Mouse (Mus musculus) testis, adult 2 months (tissue): ENCODE data around the gene Ankrd13d. TPM values are rescaled to one million over a fixed set of nuclear protein-coding genes. Genes with fewer than 3 reads are reported as not detected.
"Not testable (repeated sequence)": the region's sequence is repeated elsewhere in the genome, so short reads cannot be mapped to it uniquely, and the experiment has no call there.

Source experiments
- H3K27ac ChIP-seq: fragments of 200-500 bp; 2 replicates; pipeline ENCODE4 v1.5.1; 2012; ENCODE audit warnings: low read depth, low read length; ENCODE audit not compliant: control insufficient read depth, insufficient read depth
- H3K27me3 ChIP-seq: fragments of 200-500 bp; 2 replicates; pipeline ENCODE4 v1.6.1; 2012; ENCODE audit warnings: mild to moderate bottlenecking, low read length, moderate library complexity; ENCODE audit not compliant: control insufficient read depth, insufficient read depth
- H3K36me3 ChIP-seq: fragments of 200-500 bp; 2 replicates; pipeline ENCODE4 v1.6.1; 2012; ENCODE audit warnings: mild to moderate bottlenecking, low read length; ENCODE audit not compliant: control insufficient read depth, insufficient read depth
- H3K4me1 ChIP-seq: fragments of 200-500 bp; 2 replicates; pipeline ENCODE4 v1.6.1; 2012; ENCODE audit warnings: low read length; ENCODE audit not compliant: control insufficient read depth, insufficient read depth
- H3K4me3 ChIP-seq: fragments of 200-500 bp; 2 replicates; pipeline ENCODE4 v1.5.1; 2012; ENCODE audit warnings: low read depth, mild to moderate bottlenecking, low read length, moderate library complexity, mixed read lengths; ENCODE audit not compliant: control insufficient read depth
- CTCF ChIP-seq: fragments of 200-500 bp; IDR thresholded peaks from 2 replicates; pipeline ENCODE4 v1.5.1; 2012; ENCODE audit warnings: low read depth, mild to moderate bottlenecking, inconsistent platforms, low read length, moderate library complexity; ENCODE audit not compliant: control insufficient read depth, insufficient read depth, insufficient replicate concordance
- POLR2A ChIP-seq: fragments of 200-500 bp; IDR thresholded peaks from 2 replicates; pipeline ENCODE4 v1.6.1; 2012; ENCODE audit warnings: low read depth, mild to moderate bottlenecking, inconsistent platforms, low read length, moderate library complexity; ENCODE audit not compliant: control insufficient read depth
- polyA plus RNA-seq: library from polyadenylated mRNA; depleted of rRNA; stranded (reverse); fragments of >200 nt; gene quantifications from 2 replicates; pipeline ENCODE4 v1.2.3, GENCODE M21; 2012

Ankrd13d gene
- polyA plus RNA-seq, 1 experiment: 6.1 TPM

- no peaks in the 10 kb centered on the region; the same call in 1 of the 2 replicates for H3K36me3 ChIP-seq
- peaks cover 3% of the 10 kb centered on the region; the same call in 1 of the 2 replicates for H3K4me1 ChIP-seq
- no peak for TF ChIP-seq CTCF
- TF ChIP-seq POLR2A: no peak
- no peak overlapping the region for H3K27ac ChIP-seq
- H3K4me3 ChIP-seq: no peak overlapping the region
- no peaks in the 10 kb centered on the region for H3K27me3 ChIP-seq
These were observed 21.8 kb downstream of the Ankrd13d start for GRCm38 (mm10) chr19:4261038-4261698.

GRCm38 (mm10) chr19:4257897-4258252 lies 25.1 kb downstream of the Ankrd13d start:
- TF ChIP-seq POLR2A (no peak), CTCF (no peak)
- Histone ChIP-seq H3K36me3 (no peaks in the 10 kb centered on the region), H3K27me3 (no peaks in the 10 kb centered on the region), H3K27ac (peak overlapping the region; percentile 98), H3K4me1 (peaks cover 3% of the 10 kb centered on the region; the same call in 1 of the 2 replicates), H3K4me3 (peak overlapping the region; percentile 91)

GRCm38 (mm10) chr19:4257216-4257896 lies 25.6 kb downstream of the Ankrd13d start:
- Histone ChIP-seq H3K36me3 (no peaks in the 10 kb centered on the region), H3K4me1 (peaks cover 3% of the 10 kb centered on the region; the same call in 1 of the 2 replicates), H3K4me3 (peak overlapping the region; percentile 91), H3K27ac (peak overlapping the region; percentile 98), H3K27me3 (no peaks in the 10 kb centered on the region)
- TF ChIP-seq POLR2A: peak; percentile 96
- TF ChIP-seq CTCF: peak; percentile 74; the same call in 1 of the 2 replicates

GRCm38 (mm10) chr19:4255583-4256162 lies 27.3 kb downstream of the Ankrd13d start:
- TF ChIP-seq CTCF (no peak; the same call in 1 of the 2 replicates), POLR2A (no peak)
- peaks cover 3% of the 10 kb centered on the region; the same call in 1 of the 2 replicates for H3K4me1 ChIP-seq

GRCm38 (mm10) chr19:4254230-4254629 lies 28.7 kb downstream of the Ankrd13d start:
- Histone ChIP-seq H3K4me1 (peaks cover 3% of the 10 kb centered on the region; the same call in 1 of the 2 replicates), H3K27me3 (no peaks in the 10 kb centered on the region)
- TF ChIP-seq CTCF (no peak), POLR2A (no peak)

More at GRCm38 (mm10) chr19:4255583-4256162, 27.3 kb downstream of the Ankrd13d start:
- Histone ChIP-seq H3K36me3 (no peaks in the 10 kb centered on the region), H3K27me3 (no peaks in the 10 kb centered on the region), H3K27ac (no peak overlapping the region), H3K4me3 (peak overlapping the region; percentile 68)

GRCm38 (mm10) chr19:4248683-4249082 lies 34.3 kb downstream of the Ankrd13d start:
- not testable (repeated sequence) for H3K4me1 ChIP-seq, H3K36me3 ChIP-seq, H3K27ac ChIP-seq, H3K27me3 ChIP-seq, H3K4me3 ChIP-seq

More at GRCm38 (mm10) chr19:4254230-4254629, 28.7 kb downstream of the Ankrd13d start:
- Histone ChIP-seq H3K27ac (no peak overlapping the region), H3K36me3 (no peaks in the 10 kb centered on the region), H3K4me3 (no peak overlapping the region)

- Histone ChIP-seq H3K36me3 (no peaks in the 10 kb centered on the region), H3K4me1 (no peaks in the 10 kb centered on the region), H3K4me3 (no peak overlapping the region), H3K27ac (no peak overlapping the region), H3K27me3 (no peaks in the 10 kb centered on the region)
- no peak for TF ChIP-seq POLR2A
- TF ChIP-seq CTCF: no peak
These were observed 35.9 kb downstream of the Ankrd13d start for GRCm38 (mm10) chr19:4247010-4247409.
